Mouse (Mus musculus) ovary, postnatal 14 days (tissue): ENCODE results near the gene Rxrb.
A peak's percentile ranks its signal among the peaks of the same experiment; 100 is the strongest.
"Not testable (repeated sequence)": the region's sequence is repeated elsewhere in the genome, so short reads cannot be mapped to it uniquely, and the experiment has no call there.

Source experiments
- DNase-seq: peaks from one replicate; pipeline ENCODE4 v3.0.0; 2022; ENCODE audit warnings: low spot score

Rxrb gene

DNA sequence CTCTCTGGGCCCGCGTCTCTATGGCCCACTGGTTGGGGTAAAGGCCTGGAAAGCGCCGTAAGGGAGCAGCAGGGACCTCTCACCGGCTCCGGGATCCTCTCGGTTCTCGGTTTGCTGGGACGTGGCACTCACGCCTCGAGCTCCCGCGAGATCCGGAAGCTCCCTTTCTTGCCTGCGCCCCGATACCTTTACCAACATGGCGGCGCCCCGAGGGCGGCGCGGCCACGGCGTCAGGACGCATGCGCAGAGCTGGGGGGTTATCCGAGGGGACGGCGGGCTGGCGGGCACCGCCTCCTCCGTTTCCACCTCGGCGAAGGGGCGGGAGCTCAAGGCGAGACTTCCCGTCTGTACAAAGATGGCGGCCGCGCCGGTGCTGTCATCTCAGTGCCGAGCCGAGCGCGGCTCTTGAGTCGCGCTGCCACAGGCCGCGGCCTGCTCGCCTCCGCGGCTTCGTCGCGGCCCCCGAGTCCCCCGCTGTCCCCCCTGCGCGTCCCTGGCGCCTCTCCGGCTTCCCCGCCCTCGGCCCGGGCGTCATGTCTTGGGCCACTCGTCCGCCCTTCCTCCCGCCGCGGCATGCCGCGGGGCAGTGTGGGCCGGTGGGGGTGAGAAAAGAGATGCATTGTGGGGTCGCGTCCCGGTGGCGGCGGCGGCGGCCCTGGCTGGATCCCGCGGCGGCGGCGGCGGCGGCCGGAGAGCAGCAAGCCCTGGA, at the start of gene Rxrb, which contains the start of gene Slc39a7:
Rxrb (plus strand) TSS at position 348 of the 709 bp plus-strand sequence.
Slc39a7 (minus strand) TSS at position 218 of the 709 bp plus-strand sequence.
- peak; percentile 100 for DNase-seq

DNA sequence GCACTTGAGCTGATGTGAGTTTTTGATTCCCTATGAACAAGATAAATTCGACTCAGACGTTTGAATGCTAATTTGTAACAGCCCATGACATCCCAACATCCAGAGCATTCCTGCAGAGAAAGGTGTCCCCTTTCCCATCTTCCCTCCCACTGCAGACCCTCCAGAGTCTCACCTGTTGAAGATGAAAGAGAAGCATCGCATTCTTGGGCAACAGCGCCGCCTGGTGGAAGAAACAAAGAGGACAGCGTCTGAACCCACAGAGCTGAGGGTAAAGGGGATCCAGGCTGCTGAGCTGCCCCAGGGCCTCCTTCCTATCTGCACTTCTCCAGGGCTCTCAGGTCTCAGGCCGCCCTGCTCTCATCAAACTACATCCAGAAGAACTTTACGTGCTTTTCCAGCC, 49.5 kb upstream of the Rxrb start:
- peak; percentile 46 for DNase-seq

- peak; percentile 38 for DNase-seq
These were observed 39.6 kb upstream of the Rxrb start for GRCm38 (mm10) chr17:33991788-33992664.

GRCm38 (mm10) chr17:33994959-33995358, 36.7 kb upstream of the Rxrb start:
- DNase-seq, result no peak

- no peak for DNase-seq
These were observed 36.0 kb upstream of the Rxrb start for GRCm38 (mm10) chr17:33995651-33996050.

- not testable (repeated sequence) for DNase-seq
These were observed 34.6 kb upstream of the Rxrb start for GRCm38 (mm10) chr17:33997025-33997424.

- not testable (repeated sequence) for DNase-seq
These were observed 32.9 kb upstream of the Rxrb start for GRCm38 (mm10) chr17:33998697-33999096.

DNA sequence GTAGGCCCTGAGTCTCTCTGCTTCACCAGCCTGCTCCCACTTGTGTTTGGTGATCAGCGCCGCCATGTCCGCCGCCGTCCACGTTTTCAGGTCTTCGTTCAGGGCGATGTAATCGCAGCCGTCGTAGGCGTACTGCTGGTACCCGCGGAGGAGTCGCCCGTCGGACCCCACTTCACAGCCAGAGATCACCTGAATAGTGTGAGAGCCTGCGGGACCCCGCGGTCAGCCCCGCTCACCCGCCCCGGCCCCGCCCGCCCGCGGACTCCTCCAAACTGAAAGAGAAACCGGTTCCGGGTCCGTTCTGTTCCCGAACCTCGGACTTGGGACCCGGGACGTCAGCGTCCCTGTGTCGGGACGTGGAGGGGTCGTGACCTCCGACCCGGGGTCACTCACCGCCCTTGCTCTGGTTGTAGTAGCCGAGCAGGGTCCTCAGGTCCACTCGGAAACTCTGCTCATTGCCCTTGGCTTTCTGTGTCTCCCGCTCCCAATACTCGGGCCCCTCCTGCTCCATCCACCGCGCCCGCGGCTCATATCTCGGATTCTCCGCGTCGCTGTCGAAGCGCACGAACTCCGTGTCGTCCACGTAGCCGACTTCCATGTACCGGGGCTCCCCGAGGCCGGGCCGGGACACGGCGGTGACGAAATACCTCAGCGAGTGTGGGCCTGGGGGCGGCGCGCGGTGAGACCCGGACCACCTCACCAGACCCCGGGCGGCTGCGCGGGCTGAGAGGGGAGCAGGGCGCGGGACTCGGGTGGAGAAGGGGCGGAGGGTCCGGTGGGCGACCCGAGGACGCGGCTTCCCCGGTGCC, 32.1 kb upstream of the Rxrb start:
- no peak for DNase-seq

GRCm38 (mm10) chr17:34000150-34000537, 31.5 kb upstream of the Rxrb start, which contains the start of gene H2-K1:
H2-K1 (minus strand) TSS chr17:34000347.
- peak; percentile 86 for DNase-seq

GRCm38 (mm10) chr17:34000796-34001195, 30.8 kb upstream of the Rxrb start:
- not testable (repeated sequence) for DNase-seq

GRCm38 (mm10) chr17:34003426-34003825, 28.2 kb upstream of the Rxrb start:
- DNase-seq, result no peak

DNA sequence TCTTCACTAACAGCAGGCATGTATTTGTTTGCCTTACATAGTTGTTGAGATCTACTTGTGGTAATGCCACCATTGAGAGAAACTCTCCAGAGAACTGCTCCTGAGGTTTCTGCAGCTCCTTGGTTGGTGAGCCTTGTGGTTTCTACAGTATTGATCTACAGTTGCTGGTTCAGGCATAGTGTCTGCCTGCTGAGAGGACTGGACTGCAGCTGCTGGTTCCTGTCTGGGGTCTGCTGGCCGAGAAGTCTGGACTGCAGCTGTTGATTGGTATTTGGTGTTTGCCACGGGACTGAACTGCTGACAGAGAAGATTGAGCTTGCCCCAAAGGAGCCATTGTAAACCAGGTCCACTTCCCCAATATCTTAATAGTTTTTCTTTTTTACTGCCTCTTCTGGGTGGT, 25.0 kb upstream of the Rxrb start:
- no peak for DNase-seq

DNA sequence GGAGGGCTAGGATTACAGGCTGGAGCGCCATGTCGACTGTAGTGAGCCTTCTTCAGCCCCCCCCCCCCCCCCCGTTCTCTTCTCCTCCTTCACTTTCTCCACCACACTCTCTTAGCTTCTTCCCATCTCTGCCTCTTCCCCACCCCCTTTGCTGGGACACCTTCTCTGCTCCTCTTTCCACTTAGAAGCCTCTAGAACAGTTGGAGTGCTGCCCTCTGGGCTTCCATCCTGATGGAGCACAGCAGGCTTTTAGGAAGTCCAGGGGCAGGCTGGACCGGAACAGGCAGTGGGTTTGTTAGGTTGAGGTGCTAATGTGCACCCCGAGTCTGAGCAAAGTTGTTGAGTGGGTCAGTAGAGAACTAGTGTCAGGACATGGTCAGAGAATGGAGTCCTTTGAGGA, 21.5 kb upstream of the Rxrb start:
- no peak for DNase-seq

- DNase-seq, result no peak
These were observed 18.2 kb upstream of the Rxrb start for GRCm38 (mm10) chr17:34013436-34013835.

DNA sequence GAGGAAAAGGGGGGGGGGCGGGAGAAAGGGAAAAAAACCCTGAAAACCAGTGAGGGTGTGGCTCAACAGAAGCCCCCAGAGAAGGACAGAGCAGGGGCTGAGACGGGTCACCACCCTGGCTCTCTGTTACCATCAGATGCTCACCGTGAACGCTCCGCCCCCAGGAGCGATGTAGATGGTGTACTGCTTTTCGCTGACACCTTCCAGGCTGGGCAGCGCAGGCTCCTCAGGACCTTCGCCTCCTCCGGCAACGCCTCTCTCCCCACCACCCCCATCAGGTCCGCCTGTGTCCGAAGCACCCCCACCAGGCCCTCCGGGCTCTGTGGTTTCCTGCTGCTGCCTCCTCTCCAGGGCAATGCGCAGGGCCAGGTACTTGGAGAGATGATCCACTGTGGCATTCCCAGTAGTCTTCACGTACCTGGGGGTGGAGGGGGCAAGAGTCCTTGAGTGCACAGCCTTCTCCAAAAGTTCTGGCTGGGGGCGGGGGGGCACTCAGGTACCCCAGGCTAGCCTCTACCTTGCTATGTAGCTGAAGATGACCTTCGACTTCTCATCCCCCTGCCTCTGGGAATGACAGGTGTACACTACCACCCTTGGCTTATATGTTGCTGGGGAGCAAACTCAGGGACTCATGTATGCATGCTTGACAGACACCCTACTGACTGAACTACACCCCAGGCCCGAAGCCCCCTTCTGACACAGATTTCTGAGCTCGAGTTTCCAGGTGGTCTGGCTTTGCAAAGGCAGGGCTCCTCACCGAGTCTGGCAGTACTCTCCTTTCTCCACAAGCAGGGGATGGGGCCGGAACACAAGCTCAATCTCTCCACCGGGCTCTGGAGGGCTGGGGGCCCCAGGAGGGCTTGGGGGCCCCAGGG, 9.8 kb upstream of the Rxrb start:
- no peak for DNase-seq

DNA sequence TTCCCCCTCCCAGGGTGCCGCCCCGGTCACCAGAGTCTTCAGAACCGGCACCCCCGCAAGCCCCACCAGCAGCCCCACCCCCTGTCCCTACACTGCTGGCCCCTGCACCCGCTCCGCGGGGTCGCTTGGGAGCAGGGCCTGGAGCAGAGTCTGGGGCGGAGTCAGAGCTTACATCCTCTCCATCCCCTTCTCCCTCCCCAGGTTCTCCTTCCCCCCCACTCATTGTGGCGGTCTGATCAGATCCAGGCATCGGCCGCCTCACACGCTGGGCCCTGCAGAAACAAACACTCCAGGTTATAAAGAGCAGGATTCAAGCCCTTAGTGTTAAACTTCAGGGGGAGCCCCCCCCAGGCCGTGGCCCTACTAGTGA, 9.2 kb upstream of the Rxrb start:
- no peak for DNase-seq

- DNase-seq, result no peak
These were observed 8.6 kb upstream of the Rxrb start for GRCm38 (mm10) chr17:34022987-34023386.

DNA sequence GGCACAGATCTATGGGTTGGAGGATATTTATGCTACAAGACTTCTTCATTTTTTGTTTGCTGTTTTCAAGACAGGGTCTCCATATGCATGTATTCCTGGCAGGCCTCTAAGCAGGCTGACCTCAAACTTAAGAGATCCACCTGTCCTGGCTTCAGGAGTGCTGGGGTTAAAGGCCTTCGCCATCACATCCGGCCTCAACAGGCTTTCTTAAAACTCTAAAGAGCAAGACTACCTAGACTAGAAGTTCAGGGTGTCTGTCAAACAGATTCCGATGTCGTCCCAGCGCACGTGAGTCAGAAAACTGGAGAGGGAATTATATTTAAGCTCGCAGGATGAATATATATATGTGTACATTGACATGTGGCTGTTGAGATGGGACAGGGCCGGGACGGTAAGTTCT, 7.9 kb upstream of the Rxrb start:
- no peak for DNase-seq

DNA sequence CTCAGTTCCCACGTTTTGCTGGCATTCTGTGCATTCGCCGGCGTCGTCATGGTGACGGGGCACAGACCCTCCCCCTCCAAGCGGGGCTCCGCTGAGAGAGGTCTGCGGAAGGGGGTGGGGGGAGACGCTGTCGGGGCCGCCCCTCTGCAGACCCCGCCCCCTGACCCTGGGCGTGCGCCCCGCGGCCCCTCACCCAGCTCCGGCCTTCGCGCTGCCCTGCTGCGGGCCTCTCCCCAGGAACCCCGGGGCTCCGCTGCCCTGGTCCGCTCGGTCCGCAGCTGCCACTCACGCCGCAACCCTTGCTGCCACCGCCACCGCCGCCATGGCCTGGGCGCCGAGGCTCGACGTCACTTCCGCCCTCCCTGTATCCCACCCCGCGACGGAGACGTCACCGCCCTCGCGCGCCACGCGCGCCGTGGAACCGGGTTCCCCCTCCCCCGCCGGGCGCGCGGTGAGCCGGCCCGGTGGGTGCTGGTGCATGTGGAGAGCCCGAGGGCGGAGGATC, 7.2 kb upstream of the Rxrb start, which contains the start of gene Ring1:
Ring1 (minus strand) TSS at position 364 of the 505 bp plus-strand sequence.
- peak; percentile 81 for DNase-seq

DNA sequence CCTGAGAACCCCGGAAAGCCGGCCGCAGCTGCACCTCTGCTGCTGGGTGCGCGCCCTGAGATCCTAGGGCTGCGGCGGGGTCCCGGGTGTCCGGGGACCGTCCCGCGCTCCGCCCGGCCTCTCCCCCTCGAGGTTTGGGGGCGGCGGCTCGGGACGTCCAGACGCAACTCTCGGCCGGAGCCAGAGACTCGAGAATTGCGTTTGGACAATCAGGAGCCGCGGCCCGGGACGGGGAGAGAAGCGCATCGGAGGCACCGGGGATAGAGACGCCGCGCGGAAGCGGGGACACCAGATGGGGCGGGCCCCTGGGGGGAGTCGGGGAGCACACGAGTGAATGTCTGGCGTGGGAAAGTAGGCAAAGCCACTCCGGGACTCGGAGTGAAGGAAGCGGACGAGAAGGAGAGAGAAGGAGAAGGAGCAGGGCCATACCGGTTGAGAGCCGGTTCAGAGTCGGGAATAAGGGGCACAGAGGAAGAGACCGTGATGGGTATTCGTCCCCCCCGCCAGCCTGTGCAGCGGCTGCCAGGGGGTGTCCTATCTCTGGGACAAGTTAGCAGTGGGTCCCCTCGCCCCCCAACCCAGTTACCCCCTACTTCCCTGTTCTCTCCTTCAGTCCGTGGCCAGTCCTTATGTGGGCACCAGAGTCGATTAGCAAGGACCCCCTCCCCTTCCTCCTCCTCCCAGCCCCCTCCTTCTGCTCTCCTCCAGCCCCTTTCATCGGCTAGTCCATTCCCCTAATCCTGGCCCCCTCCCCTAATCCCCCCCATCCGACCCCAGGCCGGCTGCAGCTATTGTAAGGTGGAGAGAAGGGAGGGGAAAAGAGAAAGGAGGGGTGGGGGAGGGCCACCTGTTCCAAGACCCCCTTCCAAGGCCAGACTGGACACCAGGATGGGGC, 6.5 kb upstream of the Rxrb start:
- DNase-seq, result no peak
